Mouse (Mus musculus): ENCODE measurements at regions not wholly inside any gene's neighbourhood (a gene's known extent, or its start where the extent isn't known, plus 50 kb on each side); places are given as distances from the start of the nearest gene placed in this dataset.

DNA sequence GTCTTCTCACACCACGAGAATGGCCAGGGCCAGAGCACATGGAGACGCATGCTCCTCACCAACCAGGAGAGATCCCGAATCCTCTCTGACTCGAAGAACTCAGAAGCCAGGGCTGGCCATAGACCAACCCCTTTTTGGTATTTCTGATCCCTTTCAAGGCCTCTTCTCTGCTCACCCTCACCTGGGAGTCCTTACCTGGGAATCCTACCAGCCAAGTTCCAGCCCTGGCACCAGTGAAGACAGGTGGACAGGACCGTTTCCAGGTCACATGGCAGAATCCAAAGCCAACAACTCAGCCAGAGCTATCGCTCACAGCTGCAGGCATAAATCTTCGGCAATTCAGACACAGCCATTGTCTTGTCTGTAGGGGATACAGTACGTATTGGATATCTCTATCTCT lies 626.2 kb upstream of the Fam19a5 start:
- DNase-seq: peak; percentile 56 to 64

DNA sequence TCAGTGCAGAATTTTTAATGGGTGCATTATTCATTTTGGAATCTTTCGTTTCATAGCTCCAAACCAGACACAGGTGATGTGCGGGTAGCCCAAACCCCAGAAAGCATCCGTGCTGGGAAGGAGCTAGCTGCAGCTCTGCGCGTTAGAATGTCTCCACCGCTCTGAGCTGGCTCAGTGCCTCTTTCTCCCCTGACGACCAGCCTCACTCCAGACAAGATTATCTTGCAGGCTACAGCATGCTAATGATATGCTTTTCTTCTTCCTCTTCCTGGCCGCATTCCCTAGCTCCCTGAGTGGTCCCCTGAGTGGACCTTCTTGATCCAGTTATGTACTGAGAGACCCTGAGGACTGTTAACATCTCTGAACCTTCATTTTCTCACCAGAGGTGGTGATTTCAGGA lies 624.4 kb upstream of the Fam19a5 start:
- DNase-seq: peak in 1 of 2 experiments; percentile 21

DNA sequence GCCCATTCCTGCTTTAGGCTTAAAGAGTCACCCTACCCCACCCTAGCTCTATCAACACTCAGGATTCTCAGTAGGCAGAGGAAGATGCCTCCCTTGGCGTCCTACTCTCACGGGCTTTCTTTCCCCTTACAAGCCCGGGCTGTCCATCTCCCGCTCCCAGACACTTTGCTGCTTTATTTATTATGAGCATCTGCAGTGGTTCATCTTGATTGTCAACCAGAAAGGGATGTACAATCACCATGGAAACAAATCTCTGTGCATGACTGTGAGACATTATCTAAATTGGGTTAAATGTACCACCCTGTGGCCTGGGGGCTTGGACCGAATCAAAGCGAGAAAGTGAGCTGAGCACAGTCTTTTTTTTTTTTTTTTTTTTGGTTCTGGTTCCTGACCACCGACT lies 623.9 kb upstream of the Fam19a5 start:
- no peak for DNase-seq

DNA sequence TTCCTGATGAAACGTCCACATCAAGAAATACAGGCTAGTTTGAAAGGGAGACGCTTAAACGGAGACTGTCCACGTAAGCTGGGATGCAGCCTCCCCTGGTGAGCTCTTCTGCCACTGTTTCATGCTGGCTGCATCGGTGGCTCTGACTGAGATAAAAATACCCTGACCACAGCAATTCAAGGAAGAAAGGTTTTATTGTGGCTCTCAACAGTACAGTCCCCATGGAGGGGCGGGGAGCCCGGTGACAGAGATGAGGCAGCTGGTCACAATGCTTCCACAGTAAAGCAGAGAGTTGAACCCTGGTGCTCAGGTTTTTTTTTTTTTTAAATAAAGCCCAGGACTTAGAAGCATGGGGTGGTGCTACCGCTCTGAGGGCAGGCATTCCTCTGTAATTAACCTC lies 622.7 kb upstream of the Fam19a5 start:
- no peak for DNase-seq

DNA sequence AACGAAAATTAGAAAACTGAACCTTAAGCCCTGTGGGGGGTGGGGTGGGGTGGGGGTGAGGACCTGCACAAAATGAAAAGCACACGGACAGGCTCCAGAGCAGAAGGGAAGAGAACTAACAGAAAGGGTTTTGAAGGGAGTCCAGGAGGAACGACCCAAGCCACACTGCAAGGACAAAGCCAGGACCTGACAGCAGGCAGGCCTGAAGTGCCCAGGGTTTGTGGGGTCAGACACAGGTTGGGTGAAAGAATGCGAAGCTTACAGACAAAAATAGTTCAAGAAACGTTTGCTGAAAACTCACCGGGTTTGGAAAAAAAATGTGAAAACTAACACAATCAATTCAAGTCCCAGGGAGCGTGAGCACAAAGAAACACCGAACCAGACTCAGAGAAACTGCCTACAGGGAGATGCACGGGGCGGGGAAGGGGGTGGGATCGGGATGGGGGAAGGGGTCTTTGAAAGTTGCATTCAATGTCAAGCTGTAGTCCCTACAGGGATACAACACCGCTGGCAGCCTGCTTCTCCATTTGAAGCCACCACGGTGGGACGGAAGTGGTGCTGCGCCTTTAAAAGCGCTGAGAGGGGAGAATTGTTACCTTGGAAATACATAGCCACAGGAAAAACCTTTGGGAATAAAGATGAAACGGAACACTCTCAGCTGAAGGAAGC lies 618.9 kb upstream of the Fam19a5 start:
- no peak for DNase-seq

DNA sequence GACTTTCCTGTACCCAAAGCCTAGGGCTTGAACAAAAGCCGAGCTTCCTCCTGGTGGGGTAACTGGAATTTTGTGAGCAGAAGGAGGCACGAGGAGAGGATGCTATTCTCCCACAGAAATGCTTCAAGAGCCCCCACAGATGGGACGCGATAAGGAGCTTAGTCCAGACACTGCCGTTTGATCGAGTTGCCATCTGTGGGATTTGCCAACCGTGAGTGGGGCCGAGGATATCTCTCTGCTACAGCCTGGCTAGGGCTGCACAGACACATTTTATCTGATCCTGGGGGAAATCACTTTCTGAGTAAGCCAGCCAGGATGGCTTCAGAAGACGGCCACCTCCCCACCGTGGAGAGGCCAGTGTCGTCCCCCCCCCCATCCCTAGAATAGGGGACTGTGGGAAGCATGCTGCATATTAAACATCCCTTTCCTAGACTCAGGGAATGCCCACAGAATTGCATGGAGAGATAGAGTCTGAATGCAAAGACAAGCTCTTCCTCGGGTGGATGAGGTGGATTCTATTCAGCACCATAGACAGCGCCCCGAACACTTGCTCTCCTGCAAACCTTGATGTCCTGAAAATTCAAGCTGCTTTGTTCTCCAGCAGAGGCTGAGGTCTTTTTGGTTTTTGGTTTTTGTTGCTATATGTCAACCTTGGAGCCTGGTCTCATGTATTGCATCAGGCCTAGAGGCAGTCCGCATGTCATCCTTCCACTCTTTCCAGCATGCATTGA lies 611.6 kb upstream of the Fam19a5 start:
- no peak for DNase-seq

DNA sequence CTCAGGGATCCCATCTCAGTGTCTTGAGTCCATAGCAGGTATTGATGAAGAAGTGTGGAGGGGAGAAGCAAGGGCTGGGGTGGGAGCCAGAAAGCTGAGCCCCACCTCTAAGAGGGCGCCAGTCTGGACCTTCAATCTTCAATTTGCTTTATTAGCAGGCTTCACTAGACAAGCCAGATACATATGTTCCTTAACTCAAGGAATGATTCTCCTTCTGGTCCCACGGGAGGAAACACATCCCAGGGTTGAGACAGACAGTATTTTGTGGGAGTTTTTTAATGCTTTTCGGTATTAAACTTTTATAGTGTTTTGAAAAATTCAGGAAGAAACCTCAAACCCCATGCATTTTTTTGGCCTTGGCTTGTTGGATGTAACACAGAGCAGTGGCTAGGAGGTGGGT lies 606.7 kb upstream of the Fam19a5 start:
- DNase-seq: no peak

DNA sequence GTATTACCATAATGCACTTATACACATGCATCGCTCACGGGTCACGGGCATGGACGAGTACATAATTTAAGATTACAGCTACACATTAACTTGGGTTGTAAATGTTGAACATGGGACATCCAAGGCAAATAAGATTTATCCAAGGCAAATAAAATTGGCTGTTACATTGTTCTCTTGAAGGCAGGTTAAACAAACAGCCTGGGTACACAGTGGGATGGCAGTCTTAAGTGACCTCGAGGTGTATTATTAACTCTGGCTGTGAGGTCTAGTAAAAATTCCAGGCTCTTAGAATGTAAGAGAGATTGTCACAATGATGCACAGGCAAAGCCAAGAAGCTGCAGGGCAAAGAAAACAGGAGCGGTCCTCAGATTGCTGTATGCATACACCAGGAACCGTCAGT lies 599.6 kb upstream of the Fam19a5 start:
- no peak for DNase-seq

DNA sequence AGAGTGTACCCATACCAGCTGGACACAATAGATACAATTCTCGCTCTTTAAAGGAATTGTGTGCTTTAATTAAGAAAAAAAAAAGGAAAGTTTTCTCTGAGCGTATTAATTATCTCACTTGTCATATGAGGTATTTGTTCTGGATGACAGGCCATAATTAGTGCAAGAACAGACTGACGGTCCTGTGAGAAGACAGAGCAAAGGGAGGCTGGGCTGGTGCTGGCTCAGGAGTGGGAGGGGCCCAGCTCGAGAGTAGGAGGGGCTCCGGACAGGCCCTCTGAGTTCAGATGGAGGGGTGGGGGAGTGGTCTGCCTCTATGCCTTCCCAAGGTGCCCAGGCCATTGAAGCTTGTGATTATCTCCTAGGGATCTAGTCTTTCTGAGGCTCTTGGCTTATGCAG lies 591.5 kb upstream of the Fam19a5 start:
- no peak for DNase-seq

DNA sequence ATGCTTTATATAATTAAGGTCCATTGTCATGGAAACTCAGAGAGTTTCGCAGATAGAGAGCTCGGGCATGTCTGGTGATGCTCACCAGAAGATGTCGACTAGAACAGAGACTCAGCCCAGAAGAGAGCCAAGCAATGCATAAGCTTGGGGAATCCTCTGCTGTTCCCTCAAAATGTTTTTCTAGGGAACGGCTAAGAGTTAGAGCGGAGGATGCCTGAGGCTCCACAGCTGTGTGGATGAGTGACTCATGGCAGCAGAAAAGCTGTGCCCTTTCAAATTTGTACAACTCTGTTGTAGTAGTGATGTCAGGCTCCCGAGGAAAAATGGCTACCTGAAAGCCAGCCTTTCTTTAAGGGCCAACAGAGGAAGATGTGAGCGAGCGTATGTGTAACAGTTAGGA lies 586.2 kb upstream of the Fam19a5 start:
- no peak for DNase-seq

DNA sequence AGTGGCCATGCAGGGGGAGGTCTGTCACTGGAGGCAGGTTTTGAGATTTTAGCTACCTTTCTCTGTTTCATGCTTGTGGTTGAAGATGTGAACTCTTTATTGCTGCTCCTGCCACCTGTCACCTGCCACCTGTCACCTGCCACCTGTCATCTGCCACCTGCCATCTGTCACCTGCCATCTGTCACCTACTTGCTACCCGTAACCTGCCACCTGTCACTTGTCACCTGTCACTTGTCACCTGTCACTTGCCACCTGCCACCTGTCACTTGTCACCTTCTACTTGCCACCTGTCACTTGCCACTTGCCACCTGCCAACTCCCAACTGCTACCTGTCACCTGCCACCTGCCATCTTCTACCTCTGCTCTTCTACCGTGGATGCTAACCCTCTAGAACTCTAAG lies 581.2 kb upstream of the Fam19a5 start:
- peak; percentile 15 to 31 for DNase-seq

DNA sequence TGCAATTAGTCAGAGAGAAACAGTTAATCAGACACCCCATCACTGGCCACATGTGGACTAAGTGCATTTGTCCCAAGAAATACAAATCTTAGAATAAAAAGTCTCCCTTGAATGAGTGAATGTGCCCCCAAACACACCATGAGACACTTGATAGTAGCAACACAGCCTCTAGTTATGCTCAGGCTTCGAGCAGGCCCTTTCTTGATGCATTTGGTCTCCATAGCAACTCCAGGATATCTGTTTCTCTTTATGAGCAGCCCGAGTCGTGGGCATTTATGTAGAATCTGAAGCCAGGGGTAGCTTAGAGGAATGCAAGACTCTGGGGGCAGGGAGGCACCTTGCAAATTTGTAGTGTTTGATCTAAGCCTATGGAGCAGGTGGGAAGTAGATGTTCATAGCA lies 580.6 kb upstream of the Fam19a5 start:
- DNase-seq: no peak

DNA sequence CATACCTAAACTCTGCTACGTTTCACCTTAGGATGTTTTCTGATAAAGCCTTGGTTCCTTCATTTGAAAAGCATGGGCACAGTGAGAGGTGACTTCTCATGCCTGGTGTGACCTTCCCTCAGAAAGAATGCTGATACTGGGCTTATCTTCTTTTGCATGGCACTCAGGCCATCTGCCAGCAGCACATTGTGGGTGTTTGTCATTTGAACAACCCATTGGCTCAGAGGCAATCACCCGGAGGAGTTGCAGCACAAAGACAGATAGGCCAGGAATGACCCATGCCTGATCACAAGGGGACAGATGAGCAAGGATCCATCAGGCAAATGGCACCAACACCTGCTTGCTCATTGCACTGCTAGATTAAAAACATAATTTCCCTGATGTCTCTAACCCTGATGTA lies 572.7 kb upstream of the Fam19a5 start:
- no peak for DNase-seq

DNA sequence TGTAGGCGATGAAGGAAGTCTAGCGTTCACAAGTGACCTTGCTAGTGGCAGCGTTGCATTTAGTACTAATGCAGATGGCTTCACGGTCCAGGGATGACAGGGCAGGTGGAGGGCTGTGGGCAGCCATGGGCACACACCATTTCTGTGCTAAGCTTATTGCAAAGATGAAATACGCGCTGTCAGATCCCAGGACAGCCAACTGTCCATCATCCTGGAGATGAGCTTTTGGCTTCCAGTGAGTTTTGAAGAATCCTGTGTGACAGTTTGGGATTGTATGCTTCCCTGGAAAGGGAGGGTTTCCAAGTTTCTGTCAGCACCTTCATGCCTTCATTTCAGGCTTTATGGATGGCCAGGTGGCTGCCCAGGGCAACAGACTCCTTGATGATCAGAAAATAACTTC lies 547.9 kb upstream of the Fam19a5 start:
- DNase-seq: peak in 1 of 2 experiments; percentile 11

DNA sequence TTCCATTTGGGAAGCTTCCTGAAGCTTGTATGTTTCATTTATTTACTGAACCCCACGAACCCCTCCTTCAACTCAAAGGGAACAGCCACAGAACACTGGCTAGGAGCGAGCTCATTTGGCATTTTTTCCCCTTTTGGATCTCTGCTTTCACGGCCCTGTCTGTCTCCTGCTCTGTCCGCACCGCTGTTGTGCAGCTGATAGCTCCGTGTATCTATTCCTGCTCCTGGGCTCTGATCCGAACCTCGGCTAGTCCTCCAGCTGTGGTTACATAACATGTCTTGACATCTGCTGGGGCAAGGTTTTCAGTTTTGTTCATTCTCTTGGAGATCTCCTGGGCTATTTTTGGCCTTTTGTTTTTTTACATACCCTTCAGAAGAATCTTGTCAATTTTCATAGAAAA lies 525.1 kb upstream of the Fam19a5 start:
- DNase-seq: no peak

DNA sequence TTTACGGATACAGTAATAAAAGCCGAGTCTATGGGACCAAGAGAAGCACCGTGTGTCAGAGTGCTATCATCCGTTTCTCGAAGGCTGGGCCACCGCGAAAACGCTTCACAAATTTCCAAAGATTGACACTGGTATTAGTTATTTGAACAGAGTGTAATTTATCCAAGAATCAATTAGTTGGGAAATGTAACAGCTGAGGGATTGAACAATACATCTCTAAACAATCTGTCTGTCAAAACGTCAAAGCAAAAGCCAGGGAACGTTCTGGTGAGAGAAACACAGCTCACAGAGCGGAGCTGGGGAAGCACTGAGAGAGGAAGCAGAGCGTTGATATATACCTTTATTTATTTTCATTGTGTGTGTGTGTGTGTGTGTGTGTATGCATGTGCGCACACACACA lies 498.1 kb upstream of the Fam19a5 start:
- DNase-seq: no peak

DNA sequence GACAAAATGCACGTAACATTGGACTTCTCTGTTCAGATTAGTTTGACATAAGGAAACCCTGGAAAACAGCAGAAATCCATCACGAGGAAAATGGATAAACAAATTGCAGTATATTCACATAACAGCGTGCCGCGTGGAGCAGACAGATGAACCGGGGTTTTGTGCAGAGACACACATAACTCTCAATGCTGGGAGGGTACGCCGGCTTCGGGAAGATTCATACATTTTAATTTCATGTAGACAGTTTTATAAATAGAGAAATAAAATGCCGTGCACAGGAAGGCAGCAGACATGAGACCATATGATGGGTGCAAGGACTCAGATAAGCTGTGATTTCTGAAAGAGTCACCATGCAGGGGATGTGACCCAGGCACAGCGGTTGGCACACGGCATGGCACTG lies 489.9 kb upstream of the Fam19a5 start:
- DNase-seq: no peak

DNA sequence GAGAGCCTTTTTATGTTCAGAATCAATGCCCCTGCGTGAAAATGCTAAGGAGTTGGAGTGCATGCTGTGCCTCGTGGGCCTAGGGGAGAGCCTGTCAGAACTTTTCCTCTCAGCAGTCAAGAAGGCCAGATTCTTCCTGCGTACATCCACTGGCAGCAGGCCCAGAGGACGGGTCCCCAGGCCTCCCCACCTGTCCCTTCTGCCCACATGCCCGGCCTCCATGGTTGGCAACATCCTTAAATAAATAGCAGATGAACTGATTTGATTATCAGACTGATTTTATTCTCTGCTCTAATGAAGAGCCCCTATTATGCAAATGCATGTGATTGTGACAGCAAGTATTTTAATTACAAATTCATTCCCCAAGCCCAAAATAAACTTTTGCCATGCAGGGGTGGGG lies 479.2 kb upstream of the Fam19a5 start:
- DNase-seq: peak in 1 of 2 experiments; percentile 19

DNA sequence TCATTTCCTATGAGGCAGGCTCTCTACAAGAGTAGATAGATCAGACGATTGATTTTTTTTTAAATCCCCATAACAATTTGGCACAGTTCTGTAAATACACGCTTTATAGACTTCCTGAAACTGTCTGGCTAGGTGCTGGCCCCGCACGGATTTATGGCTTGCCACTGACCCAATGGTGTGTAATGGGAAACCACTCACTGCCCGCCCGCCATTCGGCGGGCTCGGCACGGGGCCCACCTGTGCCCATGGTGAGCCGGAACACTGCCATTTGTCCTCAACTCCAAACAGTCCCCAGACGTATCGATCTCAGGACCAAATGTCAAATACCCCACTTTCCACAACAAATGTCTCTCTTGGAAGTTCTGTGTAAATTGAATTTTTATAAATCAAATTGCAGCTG lies 475.8 kb upstream of the Fam19a5 start:
- no peak for DNase-seq

DNA sequence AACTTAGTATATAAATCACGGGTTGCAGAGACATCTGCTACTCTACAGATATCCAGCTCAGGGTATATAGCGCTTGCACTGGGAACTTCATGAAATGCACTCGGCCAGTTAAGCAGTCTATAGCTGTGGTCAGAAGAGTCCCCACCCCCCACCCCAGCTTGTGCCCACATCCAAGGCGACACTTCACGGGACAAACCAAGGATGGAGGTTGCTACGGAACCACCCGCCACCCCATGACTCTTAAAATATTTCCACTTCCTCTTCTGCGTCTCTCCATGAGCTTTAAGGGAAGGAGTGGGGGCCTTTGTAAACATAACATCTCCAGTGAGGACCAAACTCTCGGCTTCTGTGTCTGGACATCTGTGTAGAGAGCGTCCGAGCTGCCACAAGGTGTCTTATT lies 469.5 kb upstream of the Fam19a5 start:
- DNase-seq: no peak

DNA sequence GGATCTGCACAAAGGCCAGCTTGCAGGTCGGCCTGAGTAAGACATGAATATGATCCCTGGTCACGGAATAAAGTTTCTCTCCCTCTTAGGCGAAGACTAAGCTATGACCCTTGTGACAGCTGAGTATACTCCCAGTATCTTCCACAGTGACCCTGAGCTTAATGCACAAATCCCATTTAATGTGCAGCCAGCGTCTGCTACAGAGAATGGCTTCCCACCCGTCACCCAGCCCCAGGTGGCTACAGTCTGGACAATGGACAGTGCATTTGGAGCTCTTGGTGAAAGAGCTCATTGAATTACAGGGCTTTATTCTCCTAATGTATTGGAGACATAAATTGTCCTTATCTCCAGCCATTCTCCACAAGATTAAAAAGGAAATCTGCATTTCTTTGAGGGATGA lies 454.3 kb upstream of the Fam19a5 start:
- DNase-seq: no peak

DNA sequence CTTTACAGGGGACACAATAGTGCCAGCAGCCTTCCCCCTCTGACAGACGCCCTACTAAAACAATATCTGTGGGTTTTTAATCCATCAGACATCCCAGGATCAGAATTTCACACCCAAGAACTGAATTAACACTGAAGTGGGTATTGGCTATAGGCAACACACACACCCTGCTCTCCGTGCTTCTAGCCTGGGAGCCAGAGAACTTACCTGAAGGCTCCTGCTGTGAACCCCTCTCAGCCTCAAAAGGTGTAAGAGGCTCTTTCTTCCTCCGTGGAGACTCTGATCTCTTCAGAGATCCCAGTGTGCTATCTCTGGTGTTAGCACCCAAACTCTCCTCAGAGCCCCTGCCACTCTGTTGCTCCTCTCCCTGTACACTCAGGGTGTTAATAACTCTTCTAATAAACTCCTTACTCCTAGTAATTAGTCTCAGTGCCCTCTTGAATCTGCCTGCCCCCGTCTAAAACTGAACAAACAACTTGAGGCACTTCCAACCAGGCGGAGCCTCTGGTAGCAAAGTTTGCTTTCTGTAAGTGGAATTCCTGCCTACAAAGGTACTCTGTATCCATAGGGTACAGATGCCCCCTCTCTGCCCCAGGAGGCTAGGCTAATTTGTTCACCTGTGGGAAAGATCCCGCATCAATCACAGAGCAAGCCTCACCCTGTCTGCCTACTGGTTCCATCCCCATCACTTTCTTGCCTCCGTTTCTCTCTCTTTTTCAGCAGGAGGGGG lies 452.9 kb upstream of the Fam19a5 start:
- no peak for DNase-seq

DNA sequence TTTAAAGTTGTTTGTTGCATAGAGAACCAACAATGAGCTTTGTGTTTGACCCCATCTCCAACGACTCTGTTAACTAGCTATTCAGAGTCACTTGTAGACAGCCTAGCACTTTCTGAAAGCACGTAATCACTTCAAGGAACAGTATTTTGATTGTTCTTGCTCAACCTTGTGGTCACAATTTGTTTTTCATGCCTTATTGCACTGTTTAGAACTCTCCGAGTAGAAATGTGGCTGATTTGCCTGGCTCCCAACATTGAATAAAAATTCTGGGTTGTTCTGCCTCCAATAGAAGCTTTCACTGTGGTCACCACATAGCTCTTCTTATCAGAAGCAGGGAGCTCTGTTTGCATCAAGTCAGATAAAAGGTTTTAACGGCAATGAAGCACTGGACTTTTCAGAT lies 446.9 kb upstream of the Fam19a5 start:
- no peak for DNase-seq

DNA sequence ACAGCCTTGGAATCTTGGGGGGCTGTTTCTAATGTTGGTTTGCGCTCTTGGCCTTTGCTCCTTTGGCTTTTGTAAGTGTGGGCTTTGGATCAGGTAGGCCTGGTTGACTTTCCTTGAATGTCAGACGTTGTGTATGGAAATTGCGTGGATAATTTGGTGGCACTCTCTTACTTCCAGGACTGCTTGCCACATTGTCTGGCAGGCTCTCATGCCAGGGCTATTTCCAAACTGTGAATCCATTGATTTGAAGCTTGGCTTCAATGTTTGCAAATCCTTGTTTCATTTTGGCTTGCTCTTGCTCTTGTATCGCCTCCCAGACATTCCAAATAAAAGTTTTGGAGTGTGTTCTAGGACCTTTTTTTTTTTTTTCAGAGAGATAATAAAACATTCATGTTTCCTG lies 443.0 kb upstream of the Fam19a5 start:
- DNase-seq: no peak
